In the genomic region with DNA sequence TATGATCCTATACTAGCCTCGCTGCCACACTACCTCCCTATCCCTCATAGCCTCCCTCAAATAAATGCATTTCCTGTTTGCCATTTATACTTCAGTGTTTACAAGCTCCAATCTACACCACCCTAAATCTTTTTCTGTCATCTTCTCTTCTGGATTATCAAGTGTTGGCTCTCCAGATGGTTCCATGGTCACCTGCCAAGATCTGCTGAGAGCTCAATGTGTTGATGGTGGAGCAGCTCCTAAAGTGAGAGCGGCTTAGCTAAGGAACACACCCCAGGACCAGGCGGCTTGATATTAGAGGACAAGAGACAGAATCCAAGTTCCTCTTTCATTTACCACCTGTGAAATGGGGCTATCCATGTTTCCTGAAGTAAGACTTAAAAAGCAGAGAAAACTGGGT, we compare ENCODE assay signal across 21 mouse cellular contexts. TPM values are rescaled to one million over a fixed set of nuclear protein-coding genes. Genes with fewer than 3 reads are reported as not detected.
A peak's percentile ranks its signal among the peaks of the same experiment; 100 is the strongest.
DNase-seq lines count a peak whose midpoint lies in the region; TF ChIP-seq lines count a peak whose summit lies in the region.
"Had no signal": no experiment of that assay in that cellular context is flagged by ENCODE, and none has a peak within 500 bp of the region (broad histone marks: within the 10 kb centered on the region; RNA-seq: fewer than 3 reads in every experiment).

No protein-coding gene starts in this region.

- no peaks in the 10 kb centered on the region for H3K9me3 ChIP-seq in MEL (replicated peaks; ENCODE audit: insufficient read depth, low read length)
- H3K9me3 ChIP-seq: embryonic facial prominence, embryonic 10.5 days; forebrain, embryonic 13.5 days; heart, embryonic 12.5 days; hindbrain, embryonic 10.5 days; intestine, embryonic 15.5 days had no signal

- no peak overlapping the region for H3K9ac ChIP-seq in MEL (ENCODE audit: control insufficient read depth, low read depth, low read length, poor library complexity, severe bottlenecking)
- H3K9ac ChIP-seq: forebrain, embryonic 13.5 days; forebrain, postnatal 0 days; heart, embryonic 12.5 days; hindbrain, embryonic 14.5 days; intestine, embryonic 15.5 days had no signal

- DNase-seq in MEL (ENCODE audit: low read depth, low spot score): peak; percentile 11
- peak; percentile 83 for DNase-seq in brain, adult 2 months (ENCODE audit: low read depth, low spot score)
- DNase-seq in cerebellum, adult 9-10 months: peak; percentile 78
- DNase-seq in cerebellum, postnatal 25 days: peak; percentile 44 to 72
- DNase-seq in adipocyte (ENCODE audit: low spot score): no peak
- DNase-seq in urinary bladder, postnatal 4 days (ENCODE audit: low spot score in 2 of 2): no peak
- DNase-seq in testis, postnatal 10 days (ENCODE audit: low spot score): no peak
- DNase-seq: adrenal gland, postnatal 14 days; forebrain, postnatal 0 days; gastrocnemius, postnatal 25 days; kidney, adult 18-20 months had no signal

- no peak for TF ChIP-seq EP300 in MEL (IDR thresholded peaks at IDR 0.05; ENCODE audit: low read depth in 1 of 2, low read length in 2 of 2)

- peaks cover 0 to 2% of the 10 kb centered on the region in 2 experiments; a peak in 2 of 4 replicates for H3K36me3 ChIP-seq in MEL (ENCODE audit: control insufficient read depth in 1 of 2, insufficient read depth in 2 of 2, low read length in 2 of 2)
- H3K36me3 ChIP-seq: intestine, embryonic 15.5 days had no signal

- no peaks in the 10 kb centered on the region; a peak in 1 of 4 replicates for H3K27me3 ChIP-seq in MEL (ENCODE audit: control insufficient read depth in 1 of 2, insufficient read depth in 2 of 2, low read length in 2 of 2)
- H3K27me3 ChIP-seq: forebrain, embryonic 13.5 days; intestine, embryonic 15.5 days had no signal

- no peak overlapping the region for H3K27ac ChIP-seq in MEL (ENCODE audit: control insufficient read depth, low read depth, low read length)
- H3K27ac ChIP-seq: embryonic facial prominence, embryonic 10.5 days; forebrain, embryonic 13.5 days; hindbrain, embryonic 10.5 days; hindbrain, embryonic 14.5 days; intestine, embryonic 15.5 days had no signal

- TF ChIP-seq POLR2A in MEL (IDR thresholded peaks at IDR 0.05; ENCODE audit: control insufficient read depth in 1 of 2, insufficient read depth in 1 of 2, low read depth in 1 of 2, low read length in 2 of 2, poor library complexity in 1 of 2): no peak

- TF ChIP-seq CTCF in MEL (IDR thresholded peaks at IDR 0.05 in 2 of 3, conservative IDR thresholded peaks at IDR 0.05 in 1 of 3; ENCODE audit: control insufficient read depth in 1 of 3, insufficient read depth in 1 of 3, low read depth in 2 of 3, low read length in 3 of 3, poor library complexity in 1 of 3, severe bottlenecking in 1 of 3): no peak

- H3K4me1 ChIP-seq in MEL (ENCODE audit: control insufficient read depth in 1 of 2, insufficient read depth in 2 of 2, low read length in 2 of 2): peaks cover 4 to 14% of the 10 kb centered on the region in 2 experiments

- no peak for TF ChIP-seq RAD21 in MEL (IDR thresholded peaks at IDR 0.05; ENCODE audit: low read depth, low read length)

- H3K4me3 ChIP-seq in MEL (ENCODE audit: control insufficient read depth in 1 of 2, insufficient read depth in 1 of 2, low read depth in 2 of 2, low read length in 2 of 2): no peak overlapping the region
- H3K4me3 ChIP-seq: embryonic facial prominence, embryonic 10.5 days; forebrain, embryonic 13.5 days; heart, embryonic 12.5 days; hindbrain, embryonic 10.5 days; intestine, embryonic 15.5 days had no signal

- H3K79me2 ChIP-seq in MEL (ENCODE audit: control insufficient read depth, insufficient read depth, low read length, poor library complexity): no peaks in the 10 kb centered on the region; the same call in 1 of the 2 replicates

TF ChIP-seq in MEL, 35 proteins besides CTCF, POLR2A, EP300 and RAD21:
- TF ChIP-seq NELFE (IDR thresholded peaks at IDR 0.05; ENCODE audit: low read depth, low read length) (no peak), CHD2 (IDR thresholded peaks at IDR 0.05; ENCODE audit: low read length) (no peak), ZNF384 (IDR thresholded peaks at IDR 0.05; ENCODE audit: low read depth, low read length) (no peak), ZKSCAN1 (IDR thresholded peaks at IDR 0.05; ENCODE audit: low read depth, low read length) (no peak), MEF2A (IDR thresholded peaks at IDR 0.05; ENCODE audit: extremely low read depth, insufficient replicate concordance, low read depth, low read length, poor library complexity, severe bottlenecking) (no peak)

RNA-seq across cellular contexts. Expression of gene Katnb1, which starts 2.9 kb away (rescaled TPM):
- 13.6 and 14.2 TPM in 2 replicates for total RNA-seq in MEL (2012; rRNA removed)
- polyA plus RNA-seq in MEL (2012; ENCODE audit: insufficient read depth in 1 of 2, insufficient read length in 2 of 2, low read depth in 1 of 2, low replicate concordance in 2 of 2, missing spikeins in 1 of 2): 10 to 100 TPM in 1 of 2 experiments, not detected in 1; 23.8 TPM

RNA-seq across cellular contexts. Expression of gene Drc7, which starts 23.2 kb away (rescaled TPM):
- 0.04 TPM in 1 of 2 replicates, not detected in the other for total RNA-seq in MEL (2012; rRNA removed)
- under 1 TPM in 1 of 2 experiments, not detected in 1; 0.07 TPM for polyA plus RNA-seq in MEL (2012; ENCODE audit: insufficient read depth in 1 of 2, insufficient read length in 2 of 2, low read depth in 1 of 2, low replicate concordance in 2 of 2, missing spikeins in 1 of 2)
- total RNA-seq: adrenal gland, adult 18-20 months; adrenal gland, postnatal 14 days; gastrocnemius, adult 18-20 months; gastrocnemius, postnatal 25 days; heart, adult 8-10 months; heart, postnatal 25 days had no signal
- polyA plus RNA-seq: heart, embryonic 12.5 days; intestine, embryonic 15.5 days had no signal

Comparison
In these comparisons a context has a peak if more than half of its experiments do, and no peak if none do; other contexts are left out.
1. DNase-seq: peak in MEL (single experiment), brain, adult 2 months (single experiment), cerebellum, adult 9-10 months (single experiment) and cerebellum, postnatal 25 days (2 of 2); none in adipocyte (single experiment), urinary bladder, postnatal 4 days (0 of 2) and testis, postnatal 10 days (single experiment).